Mouse (Mus musculus) lung, postnatal 4 days (tissue): ENCODE data around the gene Gm29797.
A peak's percentile ranks its signal among the peaks of the same experiment; 100 is the strongest.

ENCODE experiments used
- DNase-seq, 2 experiments: peaks; one replicate each; pipeline ENCODE4 v3.0.0; 2021

Gene Gm29797

DNA sequence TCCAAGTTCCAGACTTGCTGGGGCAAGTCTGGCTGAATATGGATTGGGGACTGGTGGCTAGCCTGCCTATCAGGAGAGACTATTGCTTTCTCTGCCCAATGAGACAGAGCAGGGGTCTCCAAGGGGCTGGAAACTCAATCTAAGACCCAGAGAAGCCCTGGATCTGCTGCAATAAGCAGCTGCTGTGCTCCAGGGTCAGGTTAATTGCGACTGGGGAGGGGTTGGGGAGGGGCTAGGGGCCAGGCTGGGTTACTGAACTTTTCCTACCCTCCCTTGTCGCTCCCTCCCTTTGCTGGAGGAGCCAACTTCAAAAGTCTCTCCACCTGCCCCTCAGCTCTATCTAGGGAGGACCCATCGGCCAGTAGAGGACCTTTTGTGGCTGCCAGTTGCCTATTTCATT, at the start of gene Gm29797:
Gm29797 (plus strand) TSS at position 301 of the 400 bp plus-strand sequence.
- no peak for DNase-seq

GRCm38 (mm10) chr2:181618761-181619495, 37.9 kb upstream of the Gm29797 start:
- DNase-seq = no peak

GRCm38 (mm10) chr2:181623401-181623800, 33.4 kb upstream of the Gm29797 start:
- peak in 1 of 2 experiments; percentile 28 for DNase-seq

DNA sequence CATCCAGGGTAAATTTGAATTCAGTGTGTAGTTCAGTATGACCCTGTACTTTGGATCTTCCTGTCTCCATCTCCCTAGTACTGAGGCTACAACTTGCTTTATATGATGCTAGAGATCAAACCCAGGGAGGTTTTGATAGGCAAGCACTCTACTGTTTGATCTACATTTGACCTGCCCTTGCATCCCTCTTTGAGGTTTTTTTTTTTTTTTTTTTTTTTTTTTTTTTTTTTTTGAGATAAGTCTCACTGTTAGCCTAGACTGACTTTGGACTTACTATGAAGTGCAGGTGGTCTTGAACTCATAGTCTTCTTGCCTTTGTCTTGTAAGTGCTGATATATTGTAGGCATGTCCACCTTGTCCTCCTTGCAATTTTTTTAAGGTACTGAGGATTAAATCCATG, 28.4 kb upstream of the Gm29797 start:
- DNase-seq = no peak

GRCm38 (mm10) chr2:181632624-181633023, 24.2 kb upstream of the Gm29797 start:
- no peak for DNase-seq

DNA sequence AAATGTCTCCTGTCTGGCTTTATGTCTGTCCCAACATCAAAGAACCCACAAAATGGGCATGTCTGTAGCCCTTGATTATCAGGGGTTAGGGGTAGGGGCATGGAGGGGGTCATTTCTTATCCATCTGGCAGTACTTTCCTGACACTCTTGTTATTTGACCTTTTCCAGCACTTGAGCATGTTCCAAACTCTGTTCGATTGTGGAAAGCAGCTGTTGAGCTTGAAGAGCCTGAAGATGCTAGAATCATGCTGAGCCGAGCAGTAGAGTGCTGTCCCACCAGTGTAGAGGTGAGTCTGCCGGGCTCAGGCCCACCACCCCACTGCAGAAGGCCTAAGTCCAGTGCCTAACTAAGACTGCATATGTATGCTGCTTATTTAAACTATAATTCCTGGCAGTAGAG, 21.0 kb upstream of the Gm29797 start:
- no peak for DNase-seq

DNA sequence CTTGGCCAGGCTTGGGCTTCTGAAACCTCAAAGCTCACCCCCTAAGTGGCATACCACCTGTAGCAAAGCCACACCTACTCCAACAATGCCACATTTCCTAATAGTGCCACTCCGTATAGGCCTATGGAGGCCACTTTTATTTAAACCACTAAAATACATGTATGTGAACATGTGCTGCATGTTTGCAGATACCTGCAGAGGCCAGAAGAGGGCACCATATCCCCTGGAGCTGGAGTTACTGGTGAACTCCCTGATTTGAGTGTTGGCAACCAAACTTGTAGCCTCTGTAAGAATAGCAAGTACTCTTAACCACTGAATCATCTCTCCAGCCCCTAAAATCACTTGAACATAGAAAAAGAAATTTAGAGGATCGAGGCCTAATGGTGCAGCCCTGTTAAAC, 12.5 kb upstream of the Gm29797 start:
- DNase-seq = peak; percentile 41 to 54

- no peak for DNase-seq
Measured at GRCm38 (mm10) chr2:181645666-181646065, 11.2 kb upstream of the Gm29797 start.

- DNase-seq = no peak
Measured at GRCm38 (mm10) chr2:181646626-181647472, 10.0 kb upstream of the Gm29797 start.

DNA sequence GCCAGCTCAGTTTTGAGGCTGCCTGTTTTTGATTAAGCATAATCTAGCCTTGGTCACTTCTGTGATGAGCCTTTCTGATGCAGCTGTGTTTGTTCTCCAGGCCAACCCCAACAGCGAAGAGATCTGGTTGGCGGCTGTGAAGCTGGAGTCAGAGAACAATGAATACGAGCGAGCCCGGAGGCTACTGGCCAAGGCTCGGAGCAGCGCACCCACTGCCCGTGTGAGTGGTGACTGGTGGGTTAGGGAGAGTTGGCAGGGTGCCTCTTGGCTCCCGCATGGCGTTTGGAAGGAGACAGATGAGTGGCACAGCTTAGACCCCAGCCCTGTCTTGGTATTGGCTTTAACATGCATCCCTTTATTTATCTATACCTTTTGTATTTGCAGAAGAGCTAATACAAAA, 7.9 kb upstream of the Gm29797 start:
- no peak for DNase-seq

GRCm38 (mm10) chr2:181653065-181653464, 3.8 kb upstream of the Gm29797 start:
- DNase-seq = no peak

- DNase-seq = no peak
Measured at GRCm38 (mm10) chr2:181653523-181653922, 3.3 kb upstream of the Gm29797 start.

DNA sequence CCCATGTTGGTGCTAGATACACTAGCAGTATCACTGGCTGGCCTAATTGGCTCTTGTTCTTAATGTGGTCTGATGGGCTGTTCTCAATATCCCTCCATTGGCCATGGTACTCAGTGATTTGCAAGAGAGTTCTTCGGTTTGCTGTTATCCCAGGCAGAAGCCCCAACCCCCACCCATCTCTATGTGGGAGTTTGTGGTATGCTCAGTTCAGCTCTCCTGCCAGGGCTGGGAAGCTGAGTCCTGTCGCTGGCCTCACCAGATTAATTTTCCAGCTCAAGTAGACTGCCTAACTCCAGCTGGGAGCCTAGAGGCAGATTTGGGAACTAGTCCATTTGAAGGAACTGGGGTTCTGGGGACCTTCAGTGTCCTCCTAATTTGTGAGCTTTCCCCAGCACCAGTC, 607 bp downstream of the Gm29797 start:
- no peak for DNase-seq

DNA sequence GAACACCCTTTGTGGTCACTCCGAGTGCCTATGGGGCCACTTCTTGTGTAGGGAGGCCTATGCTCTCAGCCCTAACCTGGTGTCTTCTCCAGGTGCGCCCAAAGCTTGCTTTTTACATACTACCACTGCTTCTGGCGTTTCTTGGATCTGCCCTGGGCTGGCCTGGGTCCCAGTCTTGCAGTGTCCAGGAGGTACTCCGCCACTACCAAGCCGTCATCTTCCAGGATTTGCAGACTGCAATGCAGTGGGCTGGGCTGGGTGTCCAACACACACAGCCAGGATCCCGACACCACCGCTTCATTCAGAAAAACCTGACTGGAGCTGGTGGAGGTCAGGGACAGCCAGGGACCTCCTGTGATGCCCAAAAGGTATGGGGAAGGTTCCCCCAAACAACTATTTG, 1.7 kb downstream of the Gm29797 start:
- no peak for DNase-seq

GRCm38 (mm10) chr2:181658930-181659555, 2.2 kb downstream of the Gm29797 start:
- peak; percentile 76 for DNase-seq

GRCm38 (mm10) chr2:181659609-181660055, 2.8 kb downstream of the Gm29797 start:
- DNase-seq = peak; percentile 91 to 93

DNA sequence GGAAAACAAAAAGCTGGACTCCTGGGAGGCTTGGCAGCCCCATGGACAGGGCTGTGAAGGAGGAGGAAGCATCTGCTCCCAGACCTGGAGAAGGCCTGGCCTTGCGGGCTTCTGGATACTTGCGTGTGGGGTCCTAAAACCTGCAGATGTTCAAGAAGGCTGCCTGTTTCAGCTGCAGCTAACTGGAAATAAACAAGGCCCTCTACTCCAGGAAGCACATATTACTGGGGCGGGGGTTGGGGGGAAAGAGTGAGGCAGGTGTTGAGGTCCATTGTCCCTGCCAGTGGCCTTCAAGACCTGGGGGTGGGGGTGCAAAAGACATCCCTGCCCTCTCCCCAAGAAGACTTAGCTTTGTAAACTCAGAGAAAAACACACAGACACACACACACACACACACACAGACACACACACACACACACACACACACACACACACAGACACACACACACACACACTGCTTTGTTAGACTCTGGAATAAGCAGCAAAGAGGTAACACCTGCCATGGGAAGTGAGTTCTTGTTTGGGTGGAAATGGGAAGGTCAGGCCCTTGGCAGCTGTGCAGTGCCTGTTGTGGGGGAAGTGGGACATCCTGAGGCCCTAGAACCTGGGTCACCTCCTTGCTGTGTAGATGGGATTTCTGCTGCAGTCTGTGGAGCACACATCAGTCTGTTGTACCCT, 5.9 kb downstream of the Gm29797 start:
- DNase-seq = peak in 1 of 2 experiments; percentile 44

GRCm38 (mm10) chr2:181663298-181663630, 6.4 kb downstream of the Gm29797 start:
- peak; percentile 75 to 89 for DNase-seq

- peak; percentile 39 to 52 for DNase-seq
Measured at GRCm38 (mm10) chr2:181670285-181670912, 13.6 kb downstream of the Gm29797 start.

- no peak for DNase-seq
Measured at GRCm38 (mm10) chr2:181670913-181671311, 14.1 kb downstream of the Gm29797 start.

- DNase-seq = peak; percentile 75 to 83
Measured at GRCm38 (mm10) chr2:181671326-181671725, 14.5 kb downstream of the Gm29797 start, which contains the start of gene Sox18. Gene Sox18, minus strand, starts transcription at chr2:181671640.

DNA sequence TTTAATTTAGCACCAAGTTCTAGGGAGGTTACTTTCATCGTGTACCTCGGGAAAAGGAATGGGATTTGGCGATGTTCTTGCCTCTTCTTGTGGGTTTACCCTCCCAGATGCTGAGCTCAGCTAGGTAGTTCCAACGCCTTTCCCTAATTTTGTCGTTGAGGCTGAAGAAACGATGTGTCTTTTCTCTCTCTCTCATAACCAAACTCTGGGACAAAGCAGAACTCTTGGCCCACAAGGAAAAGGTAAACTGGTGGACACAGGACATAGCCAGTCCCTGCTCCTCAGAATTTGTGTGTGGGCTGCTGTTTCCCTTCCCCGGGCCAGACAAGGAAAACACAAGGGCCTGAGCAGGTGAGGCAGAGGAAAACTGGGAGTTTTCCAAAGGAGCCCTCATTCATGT, 15.2 kb downstream of the Gm29797 start:
- DNase-seq = no peak
